In genomic region chr19:55941253-55942125, GRCm38 (mm10) we compare ENCODE assay signal across 8 mouse cellular contexts.
DNase-seq lines count a peak whose midpoint lies in the region; ATAC-seq and TF ChIP-seq lines count a peak whose summit lies in the region.

No protein-coding gene starts in this region.

- H3K9me3 ChIP-seq in heart, embryonic 16.5 days (replicated peaks; ENCODE audit: control insufficient read depth, low read length) = no peaks in the 10 kb centered on the region
- no peaks in the 10 kb centered on the region for H3K9me3 ChIP-seq in forebrain, embryonic 13.5 days (replicated peaks)
- no peaks in the 10 kb centered on the region for H3K9me3 ChIP-seq in liver, embryonic 14.5 days (ENCODE audit: control insufficient read depth, low read length)

- H3K36me3 ChIP-seq in heart, embryonic 16.5 days (ENCODE audit: control insufficient read depth, insufficient read depth) = no peaks in the 10 kb centered on the region
- H3K36me3 ChIP-seq in heart, adult 2 months (ENCODE audit: control insufficient read depth, insufficient read depth, low read length) = no peaks in the 10 kb centered on the region
- H3K36me3 ChIP-seq in forebrain, embryonic 13.5 days (ENCODE audit: poor library complexity, severe bottlenecking) = no peaks in the 10 kb centered on the region
- peaks cover 3% of the 10 kb centered on the region; the same call in 1 of the 2 replicates for H3K36me3 ChIP-seq in liver, embryonic 14.5 days (replicated peaks; ENCODE audit: control insufficient read depth, insufficient read depth, low read depth)

- intact Hi-C loops in heart, adult 2 months (cut with DNase I) = no loop called here

- no peak overlapping the region for H3K27ac ChIP-seq in heart, embryonic 16.5 days (ENCODE audit: low read length)
- no peak overlapping the region for H3K27ac ChIP-seq in heart, adult 2 months
- peak overlapping the region; percentile 22; the same call in 1 of the 2 replicates for H3K27ac ChIP-seq in forebrain, embryonic 13.5 days
- H3K27ac ChIP-seq in liver, embryonic 14.5 days = peak overlapping the region; percentile 98

- TF ChIP-seq EP300 in heart, adult 2 months (IDR thresholded peaks at IDR 0.05; ENCODE audit: insufficient read depth, low read depth, low read length) = no peak
- peak; percentile 96 for TF ChIP-seq EP300 in liver, embryonic 14.5 days (IDR thresholded peaks at IDR 0.05; ENCODE audit: low read depth)

- H3K4me1 ChIP-seq in heart, embryonic 16.5 days (ENCODE audit: control insufficient read depth, insufficient read depth, low read length) = peaks cover 2% of the 10 kb centered on the region; the same call in 1 of the 2 replicates
- H3K4me1 ChIP-seq in heart, adult 2 months (ENCODE audit: control insufficient read depth, insufficient read depth, low read length) = no peaks in the 10 kb centered on the region
- H3K4me1 ChIP-seq in forebrain, embryonic 13.5 days = peaks cover 22% of the 10 kb centered on the region
- H3K4me1 ChIP-seq in liver, embryonic 14.5 days (replicated peaks; ENCODE audit: control insufficient read depth in 2 of 2, insufficient read depth in 2 of 2, low read length in 1 of 2) = peaks cover 51 to 61% of the 10 kb centered on the region in 2 experiments

- no peaks in the 10 kb centered on the region for H3K27me3 ChIP-seq in heart, embryonic 16.5 days (ENCODE audit: control insufficient read depth, insufficient read depth, low read length)
- no peaks in the 10 kb centered on the region for H3K27me3 ChIP-seq in heart, adult 2 months (ENCODE audit: control insufficient read depth, insufficient read depth, low read length)
- peaks cover 34% of the 10 kb centered on the region for H3K27me3 ChIP-seq in forebrain, embryonic 13.5 days
- H3K27me3 ChIP-seq in liver, embryonic 14.5 days (ENCODE audit: control insufficient read depth, insufficient read depth, low read length) = no peaks in the 10 kb centered on the region

- no peak for TF ChIP-seq POLR2A in heart, adult 2 months (IDR thresholded peaks at IDR 0.05; ENCODE audit: insufficient read depth, low read depth, low read length)

- no peaks in the 10 kb centered on the region for H3K79me2 ChIP-seq in heart, adult 2 months (replicated peaks; ENCODE audit: control insufficient read depth, insufficient read depth, low read length)

- 60% methylated on average over 16 of the region's 16 CpGs for WGBS in heart, embryonic 16.5 days
- WGBS in heart, adult 2 months = 71% methylated on average over 16 of the region's 16 CpGs
- 38% methylated on average over 16 of the region's 16 CpGs for WGBS in forebrain, embryonic 13.5 days
- WGBS in liver, embryonic 14.5 days (ENCODE audit: insufficient replicate concordance) = 38% methylated on average over 16 of the region's 16 CpGs

- no peak for ATAC-seq in heart, embryonic 16.5 days (replicated peaks; ENCODE audit: extremely low read depth, insufficient read depth, low FRiP score)
- peak; percentile 76 for ATAC-seq in forebrain, embryonic 13.5 days
- peak; percentile 90 for ATAC-seq in liver, embryonic 14.5 days (ENCODE audit: insufficient read depth)
- no peak for ATAC-seq in granulocyte monocyte progenitor cell, adult 5-6 weeks (replicated peaks; ENCODE audit: poor library complexity, severe bottlenecking)

- no peak overlapping the region for H3K9ac ChIP-seq in heart, embryonic 16.5 days (ENCODE audit: low read length)
- H3K9ac ChIP-seq in heart, adult 2 months (ENCODE audit: low read depth, low read length) = no peak overlapping the region
- no peak overlapping the region for H3K9ac ChIP-seq in forebrain, embryonic 13.5 days
- H3K9ac ChIP-seq in liver, embryonic 14.5 days (replicated peaks) = peak overlapping the region; percentile 95

- peak overlapping the region; percentile 26 for H3K4me2 ChIP-seq in heart, embryonic 16.5 days (ENCODE audit: low read depth, low read length)
- peak overlapping the region; percentile 38 for H3K4me2 ChIP-seq in forebrain, embryonic 13.5 days
- H3K4me2 ChIP-seq in liver, embryonic 14.5 days (ENCODE audit: low read depth) = peak overlapping the region; percentile 97

- TF ChIP-seq CTCF in heart, adult 2 months (IDR thresholded peaks at IDR 0.05) = no peak
- no peak for TF ChIP-seq CTCF in liver, embryonic 14.5 days (IDR thresholded peaks at IDR 0.05; ENCODE audit: low read depth)

- no peak for DNase-seq in heart, adult 2 months
- DNase-seq in brain, adult 2 months (ENCODE audit: low read depth, low spot score) = peak; percentile 24
- peak; percentile 91 to 93 (median 92) for DNase-seq in liver, embryonic 14.5 days (ENCODE audit: low read depth in 3 of 3, low spot score in 3 of 3)
- no peak for DNase-seq in cerebellum, postnatal 4 days (ENCODE audit: low spot score in 2 of 2)
- no peak for DNase-seq in thymus, postnatal 14 days

- no peak overlapping the region for H3K4me3 ChIP-seq in heart, embryonic 16.5 days (ENCODE audit: low read length)
- no peak overlapping the region for H3K4me3 ChIP-seq in heart, adult 2 months
- H3K4me3 ChIP-seq in forebrain, embryonic 13.5 days = no peak overlapping the region
- peak overlapping the region; percentile 79 to 92 for H3K4me3 ChIP-seq in liver, embryonic 14.5 days (ENCODE audit: insufficient read depth in 1 of 2, low read depth in 2 of 2, low read length in 2 of 2)

Comparison
In these comparisons a context has a peak if more than half of its experiments do, and no peak if none do; other contexts are left out.
1. ATAC-seq: peak in forebrain, embryonic 13.5 days (single experiment) and liver, embryonic 14.5 days (single experiment); none in heart, embryonic 16.5 days (single experiment) and granulocyte monocyte progenitor cell, adult 5-6 weeks (single experiment).
2. H3K27ac ChIP-seq: peak in forebrain, embryonic 13.5 days (single experiment) and liver, embryonic 14.5 days (single experiment); none in heart, embryonic 16.5 days (single experiment) and heart, adult 2 months (single experiment).
3. H3K4me2 ChIP-seq: peak in every context shown above with its lines; median percentile 97 in liver, embryonic 14.5 days; 38 in forebrain, embryonic 13.5 days; 26 in heart, embryonic 16.5 days.
4. H3K4me3 ChIP-seq: peak in liver, embryonic 14.5 days (2 of 2); none in heart, embryonic 16.5 days (single experiment), heart, adult 2 months (single experiment) and forebrain, embryonic 13.5 days (single experiment).
5. DNase-seq: peak in brain, adult 2 months (single experiment) and liver, embryonic 14.5 days (3 of 3); none in heart, adult 2 months (0 of 2), cerebellum, postnatal 4 days (0 of 2) and thymus, postnatal 14 days (single experiment).